Mouse (Mus musculus) hindbrain, embryonic 16.5 days (tissue): Measurements from ENCODE around the gene Knstrn. TPM values are rescaled to one million over a fixed set of nuclear protein-coding genes. Genes with fewer than 3 reads are reported as not detected.

Experiments used
- ATAC-seq: fragments of 200-750 bp; cut with Nextera tagmentation; 2 replicates; pipeline ENCODE4 v1.8.0; 2017; ENCODE audit warnings: moderate TSS enrichment, moderate library complexity
- H3K27ac ChIP-seq: fragments of 300-500 bp; sonication (generic); 2 replicates; pipeline ENCODE4 v1.5.1; 2014; ENCODE audit warnings: low read depth, mild to moderate bottlenecking, control low read depth, low read length, moderate library complexity
- H3K27me3 ChIP-seq: fragments of 300-500 bp; sonication (generic); replicated peaks from 2 replicates; pipeline ENCODE4 v1.6.1; 2014; ENCODE audit warnings: low read length; ENCODE audit not compliant: control insufficient read depth, insufficient read depth
- H3K36me3 ChIP-seq: fragments of 300-500 bp; sonication (generic); 2 replicates; pipeline ENCODE4 v1.6.1; 2014; ENCODE audit warnings: mild to moderate bottlenecking, low read length, moderate library complexity, mixed read lengths; ENCODE audit not compliant: control insufficient read depth, insufficient read depth
- H3K4me1 ChIP-seq: fragments of 300-500 bp; sonication (generic); 2 replicates; pipeline ENCODE4 v1.6.1; 2014; ENCODE audit warnings: low read depth, low read length; ENCODE audit not compliant: control insufficient read depth, insufficient read depth
- H3K4me2 ChIP-seq: fragments of 300-500 bp; sonication (generic); 2 replicates; pipeline ENCODE4 v1.6.1; 2014; ENCODE audit warnings: mild to moderate bottlenecking, low read length, control low read depth, moderate library complexity
- H3K4me3 ChIP-seq: fragments of 300-500 bp; sonication (generic); 2 replicates; pipeline ENCODE4 v1.5.1; 2014; ENCODE audit warnings: mild to moderate bottlenecking, low read length, control low read depth, moderate library complexity
- H3K9ac ChIP-seq: fragments of 300-500 bp; sonication (generic); 2 replicates; pipeline ENCODE4 v1.6.1; 2014; ENCODE audit warnings: low read depth, mild to moderate bottlenecking, control low read depth, low read length, moderate library complexity
- H3K9me3 ChIP-seq: fragments of 300-500 bp; sonication (generic); 2 replicates; pipeline ENCODE4 v1.6.1; 2014; ENCODE audit warnings: mild to moderate bottlenecking, low read length, moderate library complexity; ENCODE audit not compliant: control insufficient read depth
- WGBS: fragments of 180-500 bp; shearing (Covaris S2); extraction: QIAGEN DNeasy Blood & Tissue Kit; methylation state at CpG from one replicate; pipeline ENCODE4 v1.1.7; 2014; 5-methylcytosine and 5-hydroxymethylcytosine counted together
- polyA plus RNA-seq: library from polyadenylated mRNA; unstranded; fragments of >200 nt; fragmentation: Nextera tagmentation; extraction: Ambion mirVana; gene quantifications from 2 replicates; pipeline ENCODE4 v1.2.1, GENCODE M21; 2015

Knstrn gene
- 22.0 and 22.5 TPM in 2 replicates for polyA plus RNA-seq

GRCm38 (mm10) chr2:118813981-118814836 is at the start of gene Knstrn:
Gene Knstrn (plus strand): TSS chr2:118814003.
- H3K27me3 ChIP-seq, result no peaks in the 10 kb centered on the region
- WGBS, result under 1% methylated on average over 49 of the region's 49 CpGs
- peak within 1 kb of the TSS; percentile 67 for H3K9ac ChIP-seq
- peaks cover 4% of the 10 kb centered on the region; the same call in 1 of the 2 replicates for H3K9me3 ChIP-seq
- ATAC-seq, result peak; percentile 97
- peak within 1 kb of the TSS; percentile 67 for H3K4me3 ChIP-seq
- H3K4me1 ChIP-seq, result peaks cover 8% of the 10 kb centered on the region
- H3K27ac ChIP-seq, result no peak within 1 kb of the TSS
- H3K36me3 ChIP-seq, result no peaks in the 10 kb centered on the region
- peak within 1 kb of the TSS; percentile 85 for H3K4me2 ChIP-seq

DNA sequence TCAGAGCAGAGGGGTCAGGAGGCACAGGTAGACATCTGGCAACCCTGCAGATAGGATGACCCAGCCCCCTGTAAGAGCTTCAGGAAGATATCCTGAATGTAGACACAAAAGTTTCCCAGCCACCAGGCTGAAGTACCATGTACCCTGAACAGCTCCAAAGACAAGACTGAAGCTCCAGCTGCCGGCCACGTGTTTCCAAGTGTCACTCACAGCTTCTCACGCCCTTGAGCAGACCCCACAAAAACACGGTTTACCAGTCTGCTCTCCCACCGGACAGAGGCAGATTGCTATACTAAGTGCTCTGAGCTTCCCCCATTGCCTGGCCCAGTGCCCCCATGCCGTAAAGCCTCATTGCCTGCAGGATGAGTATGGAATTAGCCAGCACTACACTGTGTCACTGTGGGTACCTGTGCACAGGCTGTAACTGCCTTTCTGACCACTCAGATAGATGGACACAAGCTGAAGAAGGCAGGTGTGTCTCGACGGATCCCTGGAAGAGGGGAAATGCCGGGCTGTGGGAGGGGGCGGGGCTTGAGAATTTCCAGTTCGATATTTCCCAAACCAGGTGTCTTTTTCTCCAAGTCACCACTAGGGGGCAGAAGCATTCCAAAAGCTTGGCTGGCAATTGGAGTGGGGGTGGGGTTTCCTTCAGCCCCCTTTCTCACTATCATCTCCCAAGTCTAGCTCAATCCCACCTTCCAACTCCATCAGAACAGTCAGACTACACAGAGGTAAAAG is 49.5 kb upstream of the Knstrn start:
- no peaks in the 10 kb centered on the region for H3K9me3 ChIP-seq
- no peaks in the 10 kb centered on the region for H3K36me3 ChIP-seq
- ATAC-seq, result no peak
- 24% methylated on average over 11 of the region's 11 CpGs for WGBS
- peak overlapping the region; percentile 19; the same call in 1 of the 2 replicates for H3K4me2 ChIP-seq
- no peak overlapping the region for H3K27ac ChIP-seq
- H3K9ac ChIP-seq, result no peak overlapping the region
- peaks cover 31% of the 10 kb centered on the region for H3K4me1 ChIP-seq
- no peak overlapping the region for H3K4me3 ChIP-seq
- no peaks in the 10 kb centered on the region for H3K27me3 ChIP-seq

DNA sequence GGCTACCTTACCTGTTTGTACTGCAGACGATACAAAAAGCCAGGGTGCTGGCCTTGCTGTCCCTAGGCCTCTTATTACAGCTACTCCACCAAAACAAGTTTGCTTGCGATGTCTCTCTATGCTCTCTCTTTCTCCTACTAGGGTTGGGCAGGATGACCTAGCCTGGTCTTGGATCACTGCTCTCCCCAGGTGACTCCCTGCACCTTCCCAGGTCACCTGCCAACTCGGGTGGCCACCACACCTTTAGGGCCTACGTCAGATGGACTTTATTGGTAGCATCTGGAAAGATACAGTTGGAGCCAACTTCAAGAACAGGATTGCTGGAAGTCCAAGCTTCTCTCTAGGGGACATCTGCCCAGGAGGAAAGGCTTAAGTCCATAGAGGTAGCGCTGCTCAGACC is 48.9 kb upstream of the Knstrn start:
- Histone ChIP-seq H3K27me3 (no peaks in the 10 kb centered on the region; the same call in 1 of the 2 replicates), H3K36me3 (no peaks in the 10 kb centered on the region), H3K9ac (no peak overlapping the region), H3K4me3 (no peak overlapping the region), H3K4me1 (peaks cover 31% of the 10 kb centered on the region), H3K27ac (no peak overlapping the region), H3K9me3 (no peaks in the 10 kb centered on the region), H3K4me2 (no peak overlapping the region)
- ATAC-seq, result no peak
- 86% methylated on average over 5 of the region's 5 CpGs for WGBS

DNA sequence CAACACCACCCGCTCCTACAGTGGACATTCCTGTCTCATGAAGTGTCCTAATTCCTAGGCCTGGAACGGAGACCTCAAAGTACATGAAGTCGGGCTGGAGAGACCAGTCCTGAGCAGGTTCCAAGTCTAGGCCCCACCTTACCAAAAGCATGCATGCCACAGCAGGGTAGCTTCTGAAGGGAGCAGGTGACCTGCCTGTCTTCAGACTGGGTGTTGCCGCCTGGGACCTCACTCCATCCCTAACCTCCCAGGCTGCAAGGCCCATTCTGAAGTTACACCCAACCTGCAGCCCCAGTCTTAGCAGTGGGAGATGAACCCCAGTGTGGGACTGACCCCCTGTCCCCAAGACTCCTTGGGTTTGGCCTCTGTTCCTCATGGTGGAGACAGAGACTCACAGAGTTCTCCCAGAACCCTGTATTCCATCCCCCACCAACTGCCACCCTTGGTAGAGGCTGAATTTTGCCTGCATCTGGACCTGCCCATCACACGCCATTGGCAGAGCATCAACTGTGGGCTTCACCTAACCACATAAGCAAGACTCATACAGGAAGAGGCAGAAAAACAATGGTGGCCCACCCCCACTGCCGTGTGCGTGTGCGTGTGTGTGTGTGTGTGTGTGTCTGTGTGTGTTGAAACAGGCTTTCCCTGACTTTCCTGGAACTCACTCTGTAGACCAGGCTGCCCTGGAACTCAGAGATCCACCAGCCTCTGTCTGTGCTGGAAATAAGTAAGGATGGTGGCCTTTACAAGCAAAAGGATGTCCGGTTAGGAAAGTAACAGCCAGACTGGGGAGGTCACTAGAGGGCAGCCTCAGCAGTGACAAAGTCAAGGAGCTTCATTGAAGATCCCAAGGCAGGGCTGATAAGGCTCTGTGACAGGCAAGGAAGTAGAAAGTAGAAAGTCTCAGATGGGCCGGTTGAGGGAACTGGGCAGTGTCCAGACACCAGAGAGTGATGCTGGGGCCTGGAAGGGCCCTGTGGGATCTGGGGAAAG is 47.5 kb upstream of the Knstrn start:
- WGBS, result 79% methylated on average over 10 of the region's 10 CpGs

GRCm38 (mm10) chr2:118772158-118772874 is 41.5 kb upstream of the Knstrn start, which contains the start of gene Phgr1:
Gene Phgr1 (plus strand): TSS chr2:118772769.
- Histone ChIP-seq H3K4me3 (no peak within 1 kb of the TSS), H3K9me3 (no peaks in the 10 kb centered on the region), H3K27me3 (no peaks in the 10 kb centered on the region; the same call in 1 of the 2 replicates), H3K4me1 (peaks cover 6% of the 10 kb centered on the region), H3K9ac (no peak within 1 kb of the TSS), H3K36me3 (no peaks in the 10 kb centered on the region), H3K27ac (no peak within 1 kb of the TSS), H3K4me2 (no peak within 1 kb of the TSS)
- 87% methylated on average over 6 of the region's 6 CpGs for WGBS
- ATAC-seq, result no peak

More for the DNA sequence above, 47.5 kb upstream of the Knstrn start:
- peaks cover 17% of the 10 kb centered on the region for H3K4me1 ChIP-seq
- ATAC-seq, result no peak
- no peak overlapping the region for H3K9ac ChIP-seq
- H3K4me3 ChIP-seq, result no peak overlapping the region
- H3K4me2 ChIP-seq, result no peak overlapping the region
- H3K36me3 ChIP-seq, result no peaks in the 10 kb centered on the region
- H3K9me3 ChIP-seq, result no peaks in the 10 kb centered on the region
- H3K27ac ChIP-seq, result no peak overlapping the region
- no peaks in the 10 kb centered on the region; the same call in 1 of the 2 replicates for H3K27me3 ChIP-seq

DNA sequence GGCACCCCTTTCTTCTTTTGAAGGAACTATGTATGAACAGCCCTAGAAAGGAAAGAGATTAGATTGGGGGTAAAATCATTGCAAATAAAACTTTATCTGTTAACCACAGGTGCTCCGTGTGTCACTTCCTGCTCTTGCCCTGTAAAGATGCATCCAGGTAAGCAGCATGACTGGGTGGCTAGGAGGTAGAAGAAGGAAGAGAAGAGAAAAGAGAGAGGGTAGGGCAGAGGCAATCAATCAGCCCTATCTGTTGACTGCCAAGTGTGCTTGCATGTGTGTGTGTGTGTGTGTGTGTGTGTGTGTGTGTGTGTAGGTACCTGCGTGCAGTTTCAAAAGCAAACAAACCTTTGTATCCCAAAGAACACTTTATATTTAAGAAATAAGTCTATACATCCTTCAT is 39.3 kb upstream of the Knstrn start:
- peaks cover 12% of the 10 kb centered on the region for H3K4me1 ChIP-seq

GRCm38 (mm10) chr2:118775396-118775795 is 38.4 kb upstream of the Knstrn start:
- H3K4me3 ChIP-seq, result no peak overlapping the region
- H3K9ac ChIP-seq, result no peak overlapping the region
- 48% methylated on average over 1 of the region's 1 CpGs for WGBS
- H3K27me3 ChIP-seq, result no peaks in the 10 kb centered on the region
- ATAC-seq, result no peak
- no peak overlapping the region for H3K27ac ChIP-seq
- no peaks in the 10 kb centered on the region for H3K9me3 ChIP-seq
- H3K4me2 ChIP-seq, result no peak overlapping the region
- H3K4me1 ChIP-seq, result peaks cover 12% of the 10 kb centered on the region
- H3K36me3 ChIP-seq, result no peaks in the 10 kb centered on the region

More for the DNA sequence above, 39.3 kb upstream of the Knstrn start:
- no peak overlapping the region for H3K9ac ChIP-seq
- H3K4me2 ChIP-seq, result no peak overlapping the region
- no peaks in the 10 kb centered on the region; the same call in 1 of the 2 replicates for H3K27me3 ChIP-seq
- ATAC-seq, result no peak
- H3K4me3 ChIP-seq, result no peak overlapping the region
- H3K9me3 ChIP-seq, result no peaks in the 10 kb centered on the region
- no peaks in the 10 kb centered on the region for H3K36me3 ChIP-seq
- H3K27ac ChIP-seq, result no peak overlapping the region
- WGBS, result 97% methylated on average over 2 of the region's 2 CpGs

DNA sequence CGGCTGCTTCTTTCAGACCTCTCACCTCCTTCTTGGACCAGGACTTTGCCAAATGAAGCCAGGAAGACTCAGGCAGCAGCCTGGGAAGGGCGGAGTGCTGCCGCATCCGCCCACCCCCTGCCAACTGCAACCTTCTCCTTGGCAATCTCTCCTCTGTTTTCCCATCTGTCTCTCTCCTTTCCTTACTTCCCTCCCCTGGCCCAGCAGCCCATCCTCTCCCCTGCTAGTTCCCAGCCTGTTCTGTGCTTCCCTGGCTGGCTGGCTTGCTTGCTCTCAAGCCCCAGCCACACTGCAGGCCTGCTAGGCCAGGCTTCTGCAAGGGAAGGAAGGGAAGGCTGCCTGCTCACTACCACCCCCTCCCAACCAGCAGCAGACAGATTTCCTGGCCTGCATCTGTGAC is 38.0 kb upstream of the Knstrn start:
- Histone ChIP-seq H3K4me2 (no peak overlapping the region), H3K36me3 (no peaks in the 10 kb centered on the region), H3K4me3 (no peak overlapping the region), H3K4me1 (peaks cover 15% of the 10 kb centered on the region), H3K27me3 (no peaks in the 10 kb centered on the region), H3K9me3 (no peaks in the 10 kb centered on the region), H3K9ac (no peak overlapping the region), H3K27ac (peak overlapping the region; percentile 68; the same call in 1 of the 2 replicates)
- peak; percentile 15; the same call in 1 of the 2 replicates for ATAC-seq
- 65% methylated on average over 3 of the region's 4 CpGs for WGBS
